Mouse (Mus musculus): ENCODE data around the gene Capn1.

DNA sequence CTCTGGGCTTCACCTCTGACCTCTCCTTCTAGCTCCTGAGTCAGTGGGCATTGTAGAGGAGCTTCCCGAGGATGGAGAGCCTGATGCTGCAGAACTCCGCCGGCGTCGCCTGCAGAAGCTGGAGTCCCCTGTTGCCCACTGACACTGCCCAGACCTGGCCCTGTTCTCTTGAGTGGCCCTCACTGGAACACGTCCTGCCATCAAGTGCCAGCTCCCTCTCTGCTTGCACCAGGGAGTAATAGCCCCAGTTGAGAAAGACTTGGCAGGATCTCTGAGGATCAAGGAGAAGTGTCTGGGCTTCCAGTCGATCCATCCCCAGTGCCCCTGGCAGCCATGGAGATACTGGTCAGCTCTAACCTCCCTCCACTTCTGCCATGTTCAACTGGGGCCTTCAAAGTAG, 36.8 kb upstream of the Capn1 start:
- no peak for TF ChIP-seq CTCF (IDR thresholded peaks at IDR 0.05; ENCODE audit: low read depth, low read length)
- no peak for TF ChIP-seq GATA1 (IDR thresholded peaks at IDR 0.05; ENCODE audit: borderline replicate concordance, low read length)

Measured in G1E (cell line).